Mouse (Mus musculus) C2C12 (cell line): ENCODE results near the gene Lax1.

Experiments used
- CTCF ChIP-seq: IDR thresholded peaks from one replicate; pipeline ENCODE4 v1.5.1; 2011; ENCODE audit not compliant: control insufficient read depth, insufficient read depth, insufficient read length
- MAX ChIP-seq: IDR thresholded peaks from one replicate; pipeline ENCODE4 v1.6.1; 2011; ENCODE audit warnings: mild to moderate bottlenecking, control low read depth
- MYOD1 ChIP-seq: IDR thresholded peaks from one replicate; pipeline ENCODE4 v1.6.1; 2011; ENCODE audit warnings: low read depth; ENCODE audit not compliant: control insufficient read depth, insufficient read length

GRCm38 (mm10) chr1:133694876-133695275, 5.0 kb upstream of the Lax1 start:
- TF ChIP-seq MAX (no peak), CTCF (no peak), MYOD1 (no peak)
